ENCODE assay signal across 7 mouse cellular contexts in the genomic region with DNA sequence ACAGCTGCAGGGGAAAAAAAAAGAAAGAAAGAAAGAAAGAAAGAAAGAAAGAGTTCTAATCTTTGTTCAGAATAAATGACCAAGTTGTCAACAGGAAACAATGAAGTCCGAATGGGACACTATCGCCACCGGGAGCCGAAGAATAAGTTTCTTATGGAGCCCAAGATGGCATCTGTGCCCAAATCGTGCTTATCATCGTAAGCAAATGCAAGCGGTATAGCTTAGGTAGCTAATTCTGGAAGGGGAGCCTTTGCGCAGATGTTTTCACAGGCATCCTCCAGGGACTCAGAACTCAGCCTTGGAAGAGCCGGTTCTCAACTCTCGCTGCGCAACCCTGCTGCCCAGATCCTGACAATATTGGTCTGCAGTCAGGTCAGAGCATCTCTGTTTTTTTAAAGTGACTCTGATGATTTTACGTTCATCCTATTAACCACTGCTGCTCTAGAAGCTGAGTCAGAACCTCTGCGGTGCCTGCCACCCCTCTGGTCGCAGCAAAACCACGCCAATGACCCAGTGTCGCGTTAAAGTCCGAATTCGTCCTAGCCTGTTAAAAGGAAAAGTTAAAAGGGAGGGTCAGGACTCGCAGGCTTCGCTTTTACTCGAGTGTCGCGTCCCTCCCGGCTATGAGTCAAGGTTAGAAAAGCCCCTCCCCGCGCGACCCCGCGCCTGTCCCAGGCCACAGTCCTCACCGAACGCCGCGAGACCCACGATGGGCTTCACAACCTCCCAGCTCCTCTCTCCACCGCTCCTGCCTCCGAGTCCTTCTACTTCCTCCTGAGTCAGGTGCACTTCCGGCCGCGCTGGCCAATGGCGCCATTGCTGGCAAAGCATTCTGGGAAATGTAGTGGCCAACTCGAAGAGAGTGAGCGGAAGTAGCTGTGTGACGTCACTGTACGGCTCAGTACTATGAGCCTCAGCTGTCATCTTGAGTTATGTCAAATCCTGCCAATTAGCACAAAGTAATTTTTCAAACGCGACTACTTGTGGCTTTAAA. TPM values are rescaled to one million over a fixed set of nuclear protein-coding genes. Genes with fewer than 3 reads are reported as not detected.
A peak's percentile ranks its signal among the peaks of the same experiment; 100 is the strongest.
DNase-seq lines count a peak whose midpoint lies in the region; ATAC-seq and TF ChIP-seq lines count a peak whose summit lies in the region.

TSS of gene Ttc1 (minus strand) at position 776 of the 994 bp plus-strand sequence.

- 4% methylated on average over 47 of the region's 47 CpGs for WGBS in embryonic facial prominence, embryonic 10.5 days
- WGBS in intestine, postnatal 0 days: 2% methylated on average over 47 of the region's 47 CpGs
- 3% methylated on average over 47 of the region's 47 CpGs for WGBS in midbrain, embryonic 12.5 days
- WGBS in small intestine, adult 2 months: under 1% methylated on average over 47 of the region's 47 CpGs

- intact Hi-C loops in left cerebral cortex, postnatal 4 days (cut with DNase I): loop anchor here (10.0 kb wide), 1 partner anchor 253 kb away; no protein-coding TSS in a partner anchor

- peaks cover 28% of the 10 kb centered on the region for H3K36me3 ChIP-seq in embryonic facial prominence, embryonic 10.5 days (replicated peaks)
- H3K36me3 ChIP-seq in intestine, postnatal 0 days (ENCODE audit: control insufficient read depth, insufficient read depth): peaks cover 21% of the 10 kb centered on the region
- peaks cover 25% of the 10 kb centered on the region for H3K36me3 ChIP-seq in midbrain, embryonic 12.5 days
- H3K36me3 ChIP-seq in small intestine, adult 2 months (ENCODE audit: control insufficient read depth, insufficient read depth, low read length): peaks cover 17% of the 10 kb centered on the region

- DNase-seq in adrenal gland, postnatal 10 days: peak; percentile 98
- DNase-seq in embryonic facial prominence, embryonic 10.5 days (ENCODE audit: low spot score): peak; percentile 95
- peak; percentile 86 for DNase-seq in gonadal fat pad, adult 2 months (ENCODE audit: low read depth)
- DNase-seq in left cerebral cortex, postnatal 4 days: peak; percentile 96

- no peaks in the 10 kb centered on the region for H3K27me3 ChIP-seq in embryonic facial prominence, embryonic 10.5 days (replicated peaks; ENCODE audit: low read depth, poor library complexity, severe bottlenecking)
- no peaks in the 10 kb centered on the region; the same call in 1 of the 2 replicates for H3K27me3 ChIP-seq in intestine, postnatal 0 days (replicated peaks; ENCODE audit: control insufficient read depth, insufficient read depth, low read length)
- H3K27me3 ChIP-seq in midbrain, embryonic 12.5 days: no peaks in the 10 kb centered on the region
- H3K27me3 ChIP-seq in small intestine, adult 2 months (ENCODE audit: control insufficient read depth, insufficient read depth, low read length): no peaks in the 10 kb centered on the region

- peaks cover 12% of the 10 kb centered on the region for H3K4me1 ChIP-seq in embryonic facial prominence, embryonic 10.5 days
- H3K4me1 ChIP-seq in intestine, postnatal 0 days (replicated peaks; ENCODE audit: control insufficient read depth, insufficient read depth, low read length): no peaks in the 10 kb centered on the region
- H3K4me1 ChIP-seq in midbrain, embryonic 12.5 days: peaks cover 8% of the 10 kb centered on the region
- H3K4me1 ChIP-seq in small intestine, adult 2 months (ENCODE audit: control insufficient read depth, insufficient read depth, insufficient read length, low read length): no peaks in the 10 kb centered on the region; the same call in 1 of the 2 replicates

- peak; percentile 88; the same call in 1 of the 2 replicates for TF ChIP-seq POLR2A in small intestine, adult 2 months (IDR thresholded peaks at IDR 0.05; ENCODE audit: low read depth, low read length)

- ATAC-seq in intestine, postnatal 0 days: peak; percentile 99
- peak; percentile 98 for ATAC-seq in midbrain, embryonic 12.5 days (ENCODE audit: low FRiP score, low read depth)

- H3K4me2 ChIP-seq in intestine, postnatal 0 days (replicated peaks; ENCODE audit: low read depth): peak within 1 kb of the TSS; percentile 73
- H3K4me2 ChIP-seq in midbrain, embryonic 12.5 days (replicated peaks): peak within 1 kb of the TSS; percentile 91

- peak within 1 kb of the TSS; percentile 71 for H3K9ac ChIP-seq in intestine, postnatal 0 days (ENCODE audit: low read depth, low read length)
- H3K9ac ChIP-seq in midbrain, embryonic 12.5 days (replicated peaks): peak within 1 kb of the TSS; percentile 79

- H3K9me3 ChIP-seq in embryonic facial prominence, embryonic 10.5 days: no peaks in the 10 kb centered on the region
- no peaks in the 10 kb centered on the region for H3K9me3 ChIP-seq in intestine, postnatal 0 days (ENCODE audit: control insufficient read depth)
- H3K9me3 ChIP-seq in midbrain, embryonic 12.5 days: no peaks in the 10 kb centered on the region

- peak within 1 kb of the TSS; percentile 80 for H3K27ac ChIP-seq in embryonic facial prominence, embryonic 10.5 days (replicated peaks)
- peak within 1 kb of the TSS; percentile 76 for H3K27ac ChIP-seq in intestine, postnatal 0 days (ENCODE audit: low read depth, low read length)
- peak within 1 kb of the TSS; percentile 63; the same call in 1 of the 2 replicates for H3K27ac ChIP-seq in midbrain, embryonic 12.5 days (replicated peaks)
- peak within 1 kb of the TSS; percentile 40 for H3K27ac ChIP-seq in small intestine, adult 2 months (ENCODE audit: insufficient read depth, low read depth, low read length)

- TF ChIP-seq CTCF in intestine, postnatal 0 days (IDR thresholded peaks at IDR 0.05; ENCODE audit: low read depth): no peak
- TF ChIP-seq CTCF in small intestine, adult 2 months (IDR thresholded peaks at IDR 0.05; ENCODE audit: extremely low read depth, insufficient read length, insufficient replicate concordance, low read depth, low read length): no peak

- H3K4me3 ChIP-seq in embryonic facial prominence, embryonic 10.5 days: peak within 1 kb of the TSS; percentile 87
- peak within 1 kb of the TSS; percentile 72 for H3K4me3 ChIP-seq in intestine, postnatal 0 days (ENCODE audit: low read depth, low read length)
- H3K4me3 ChIP-seq in midbrain, embryonic 12.5 days: peak within 1 kb of the TSS; percentile 72
- H3K4me3 ChIP-seq in small intestine, adult 2 months (ENCODE audit: low read depth, low read length): peak within 1 kb of the TSS; percentile 93

RNA-seq across cellular contexts. Expression of gene Ttc1, which starts in this region (rescaled TPM):
- 10 to 100 TPM; 46.2 to 48.8 TPM for total RNA-seq in adrenal gland, postnatal 10 days (2021)
- polyA plus RNA-seq in embryonic facial prominence, embryonic 10.5 days (2016; fragmentation: Nextera tagmentation; extraction: Ambion mirVana): 82.2 and 83.5 TPM in 2 replicates
- 22.0 and 23.2 TPM in 2 replicates for polyA plus RNA-seq in gonadal fat pad, adult 2 months (2012; rRNA removed)
- 54.6 and 58.3 TPM in 2 replicates for polyA plus RNA-seq in intestine, postnatal 0 days (2015; fragmentation: Nextera tagmentation; extraction: Ambion mirVana)
- 10 to 100 TPM; 43.7 to 46.8 TPM for total RNA-seq in left cerebral cortex, postnatal 4 days (2021)
- polyA plus RNA-seq in midbrain, embryonic 12.5 days (2016; fragmentation: Nextera tagmentation; extraction: Ambion mirVana): 79.2 and 82.1 TPM in 2 replicates
- polyA plus RNA-seq in small intestine, adult 2 months (2012; rRNA removed): 4.9 and 8.8 TPM in 2 replicates

Comparison
In these comparisons a context has a peak if more than half of its experiments do, and no peak if none do; other contexts are left out.
1. Peak in every context shown above with its lines: DNase-seq, ATAC-seq, H3K4me3 ChIP-seq and H3K27ac ChIP-seq.